Mouse (Mus musculus): ENCODE measurements around the gene Abhd16b. TPM values are rescaled to one million over a fixed set of nuclear protein-coding genes. Genes with fewer than 3 reads are reported as not detected.

Gene Abhd16b
- polyA plus RNA-seq, 1 experiment from 2014 or later = 0.43 TPM

GRCm38 (mm10) chr2:181519201-181519600, 26.2 kb downstream of the Abhd16b start:
- ATAC-seq (replicated peaks; ENCODE audit: insufficient number of reproducible peaks, low FRiP score, low TSS enrichment) = no peak
- peak overlapping the region; percentile 97 for H3K4me3 ChIP-seq (ENCODE audit: low read depth, low read length)
- peaks cover 9% of the 10 kb centered on the region for H3K36me3 ChIP-seq (ENCODE audit: control insufficient read depth, insufficient read depth, low read length)
- WGBS (ENCODE audit: insufficient replicate concordance) = 65% methylated on average over 3 of the region's 3 CpGs
- peaks cover 19% of the 10 kb centered on the region for H3K4me1 ChIP-seq (ENCODE audit: control insufficient read depth, insufficient read depth, low read length)
- peak overlapping the region; percentile 98 for H3K9ac ChIP-seq (ENCODE audit: low read depth, low read length)
- H3K9me3 ChIP-seq (replicated peaks; ENCODE audit: control insufficient read depth, low read length) = no peaks in the 10 kb centered on the region
- peak overlapping the region; percentile 63 for H3K4me2 ChIP-seq
- peak overlapping the region; percentile 99 for H3K27ac ChIP-seq (ENCODE audit: low read depth, low read length)
- no peaks in the 10 kb centered on the region for H3K27me3 ChIP-seq (ENCODE audit: control insufficient read depth, insufficient read depth, low read length)

- Histone ChIP-seq H3K36me3 (ENCODE audit: control insufficient read depth, insufficient read depth, low read length) (peaks cover 5% of the 10 kb centered on the region), H3K4me3 (ENCODE audit: low read depth, low read length) (peak within 1 kb of the TSS; percentile 97), H3K4me2 (peak within 1 kb of the TSS; percentile 63), H3K27me3 (ENCODE audit: control insufficient read depth, insufficient read depth, low read length) (no peaks in the 10 kb centered on the region), H3K27ac (ENCODE audit: low read depth, low read length) (peak within 1 kb of the TSS; percentile 99), H3K4me1 (ENCODE audit: control insufficient read depth, insufficient read depth, low read length) (peaks cover 19% of the 10 kb centered on the region), H3K9me3 (replicated peaks; ENCODE audit: control insufficient read depth, low read length) (no peaks in the 10 kb centered on the region), H3K9ac (ENCODE audit: low read depth, low read length) (peak within 1 kb of the TSS; percentile 98)
- peak; percentile 96 for ATAC-seq (replicated peaks; ENCODE audit: insufficient number of reproducible peaks, low FRiP score, low TSS enrichment)
- under 1% methylated on average over 74 of the region's 74 CpGs for WGBS (ENCODE audit: insufficient replicate concordance)
Observed at GRCm38 (mm10) chr2:181520118-181520935, 27.3 kb downstream of the Abhd16b start, which contains the start of gene Dnajc5. TSS of gene Dnajc5 (plus strand) at chr2:181520485.

- peak overlapping the region; percentile 98 for H3K9ac ChIP-seq (ENCODE audit: low read depth, low read length)
- 0 out of 2 replicates have a peak, but pooled peaks cover 4% of the 10 kb centered on the region for H3K36me3 ChIP-seq (ENCODE audit: control insufficient read depth, insufficient read depth, low read length)
- no peak for ATAC-seq (replicated peaks; ENCODE audit: insufficient number of reproducible peaks, low FRiP score, low TSS enrichment)
- H3K9me3 ChIP-seq (replicated peaks; ENCODE audit: control insufficient read depth, low read length) = no peaks in the 10 kb centered on the region
- H3K27me3 ChIP-seq (ENCODE audit: control insufficient read depth, insufficient read depth, low read length) = no peaks in the 10 kb centered on the region
- H3K4me1 ChIP-seq (ENCODE audit: control insufficient read depth, insufficient read depth, low read length) = peaks cover 19% of the 10 kb centered on the region
- 0% methylated on average over 17 of the region's 17 CpGs for WGBS (ENCODE audit: insufficient replicate concordance)
- H3K4me2 ChIP-seq = peak overlapping the region; percentile 63
- H3K27ac ChIP-seq (ENCODE audit: low read depth, low read length) = peak overlapping the region; percentile 99
- H3K4me3 ChIP-seq (ENCODE audit: low read depth, low read length) = peak overlapping the region; percentile 97
Observed at GRCm38 (mm10) chr2:181520936-181521227, 27.9 kb downstream of the Abhd16b start.

- H3K36me3 ChIP-seq (ENCODE audit: control insufficient read depth, insufficient read depth, low read length) = 0 out of 2 replicates have a peak, but pooled peaks cover 4% of the 10 kb centered on the region
- H3K9ac ChIP-seq (ENCODE audit: low read depth, low read length) = peak overlapping the region; percentile 98
- H3K27me3 ChIP-seq (ENCODE audit: control insufficient read depth, insufficient read depth, low read length) = no peaks in the 10 kb centered on the region
- H3K9me3 ChIP-seq (replicated peaks; ENCODE audit: control insufficient read depth, low read length) = no peaks in the 10 kb centered on the region
- no peak for ATAC-seq (replicated peaks; ENCODE audit: insufficient number of reproducible peaks, low FRiP score, low TSS enrichment)
- H3K4me2 ChIP-seq = peak overlapping the region; percentile 63
- peaks cover 19% of the 10 kb centered on the region for H3K4me1 ChIP-seq (ENCODE audit: control insufficient read depth, insufficient read depth, low read length)
- 42% methylated on average over 10 of the region's 10 CpGs for WGBS (ENCODE audit: insufficient replicate concordance)
- peak overlapping the region; percentile 97 for H3K4me3 ChIP-seq (ENCODE audit: low read depth, low read length)
- H3K27ac ChIP-seq (ENCODE audit: low read depth, low read length) = no peak overlapping the region
Observed at GRCm38 (mm10) chr2:181521491-181521890, 28.5 kb downstream of the Abhd16b start.

- 66% methylated on average over 5 of the region's 5 CpGs for WGBS (ENCODE audit: insufficient replicate concordance)
- no peak overlapping the region for H3K27ac ChIP-seq (ENCODE audit: low read depth, low read length)
- H3K36me3 ChIP-seq (ENCODE audit: control insufficient read depth, insufficient read depth, low read length) = no peaks in the 10 kb centered on the region
- H3K27me3 ChIP-seq (ENCODE audit: control insufficient read depth, insufficient read depth, low read length) = no peaks in the 10 kb centered on the region
- no peaks in the 10 kb centered on the region for H3K9me3 ChIP-seq (replicated peaks; ENCODE audit: control insufficient read depth, low read length)
- H3K4me3 ChIP-seq (ENCODE audit: low read depth, low read length) = no peak overlapping the region
- H3K4me1 ChIP-seq (ENCODE audit: control insufficient read depth, insufficient read depth, low read length) = peaks cover 19% of the 10 kb centered on the region
- ATAC-seq (replicated peaks; ENCODE audit: insufficient number of reproducible peaks, low FRiP score, low TSS enrichment) = no peak
- H3K9ac ChIP-seq (ENCODE audit: low read depth, low read length) = no peak overlapping the region
- no peak overlapping the region for H3K4me2 ChIP-seq
Observed at GRCm38 (mm10) chr2:181522811-181523210, 29.8 kb downstream of the Abhd16b start.

GRCm38 (mm10) chr2:181525526-181525925, 32.5 kb downstream of the Abhd16b start:
- Histone ChIP-seq H3K9me3 (replicated peaks; ENCODE audit: control insufficient read depth, low read length) (no peaks in the 10 kb centered on the region), H3K4me2 (no peak overlapping the region), H3K36me3 (ENCODE audit: control insufficient read depth, insufficient read depth, low read length) (peaks cover 5% of the 10 kb centered on the region; the same call in 1 of the 2 replicates), H3K27me3 (ENCODE audit: control insufficient read depth, insufficient read depth, low read length) (no peaks in the 10 kb centered on the region), H3K4me3 (ENCODE audit: low read depth, low read length) (no peak overlapping the region), H3K4me1 (ENCODE audit: control insufficient read depth, insufficient read depth, low read length) (peaks cover 11% of the 10 kb centered on the region), H3K27ac (ENCODE audit: low read depth, low read length) (no peak overlapping the region), H3K9ac (ENCODE audit: low read depth, low read length) (no peak overlapping the region)
- no peak for ATAC-seq (replicated peaks; ENCODE audit: insufficient number of reproducible peaks, low FRiP score, low TSS enrichment)
- 80% methylated on average over 5 of the region's 5 CpGs for WGBS (ENCODE audit: insufficient replicate concordance)

- no peaks in the 10 kb centered on the region; the same call in 1 of the 2 replicates for H3K4me1 ChIP-seq (ENCODE audit: control insufficient read depth, insufficient read depth, low read length)
- 83% methylated on average over 1 of the region's 1 CpGs for WGBS (ENCODE audit: insufficient replicate concordance)
- H3K9ac ChIP-seq (ENCODE audit: low read depth, low read length) = no peak overlapping the region
- H3K27ac ChIP-seq (ENCODE audit: low read depth, low read length) = no peak overlapping the region
- no peaks in the 10 kb centered on the region for H3K27me3 ChIP-seq (ENCODE audit: control insufficient read depth, insufficient read depth, low read length)
- no peaks in the 10 kb centered on the region for H3K9me3 ChIP-seq (replicated peaks; ENCODE audit: control insufficient read depth, low read length)
- H3K4me3 ChIP-seq (ENCODE audit: low read depth, low read length) = no peak overlapping the region
- no peak overlapping the region for H3K4me2 ChIP-seq
- peaks cover 5% of the 10 kb centered on the region; the same call in 1 of the 2 replicates for H3K36me3 ChIP-seq (ENCODE audit: control insufficient read depth, insufficient read depth, low read length)
- ATAC-seq (replicated peaks; ENCODE audit: insufficient number of reproducible peaks, low FRiP score, low TSS enrichment) = no peak
Observed at GRCm38 (mm10) chr2:181529076-181529475, 36.1 kb downstream of the Abhd16b start.

- WGBS (ENCODE audit: insufficient replicate concordance) = 94% methylated on average over 3 of the region's 3 CpGs
- Histone ChIP-seq H3K9me3 (replicated peaks; ENCODE audit: control insufficient read depth, low read length) (no peaks in the 10 kb centered on the region), H3K9ac (ENCODE audit: low read depth, low read length) (no peak overlapping the region), H3K4me1 (ENCODE audit: control insufficient read depth, insufficient read depth, low read length) (peaks cover 2% of the 10 kb centered on the region; the same call in 1 of the 2 replicates), H3K27ac (ENCODE audit: low read depth, low read length) (no peak overlapping the region), H3K27me3 (ENCODE audit: control insufficient read depth, insufficient read depth, low read length) (no peaks in the 10 kb centered on the region), H3K36me3 (ENCODE audit: control insufficient read depth, insufficient read depth, low read length) (peaks cover 5% of the 10 kb centered on the region; the same call in 1 of the 2 replicates), H3K4me3 (ENCODE audit: low read depth, low read length) (no peak overlapping the region), H3K4me2 (no peak overlapping the region)
- no peak for ATAC-seq (replicated peaks; ENCODE audit: insufficient number of reproducible peaks, low FRiP score, low TSS enrichment)
Observed at GRCm38 (mm10) chr2:181532589-181532988, 39.6 kb downstream of the Abhd16b start.
